In the genomic region with DNA sequence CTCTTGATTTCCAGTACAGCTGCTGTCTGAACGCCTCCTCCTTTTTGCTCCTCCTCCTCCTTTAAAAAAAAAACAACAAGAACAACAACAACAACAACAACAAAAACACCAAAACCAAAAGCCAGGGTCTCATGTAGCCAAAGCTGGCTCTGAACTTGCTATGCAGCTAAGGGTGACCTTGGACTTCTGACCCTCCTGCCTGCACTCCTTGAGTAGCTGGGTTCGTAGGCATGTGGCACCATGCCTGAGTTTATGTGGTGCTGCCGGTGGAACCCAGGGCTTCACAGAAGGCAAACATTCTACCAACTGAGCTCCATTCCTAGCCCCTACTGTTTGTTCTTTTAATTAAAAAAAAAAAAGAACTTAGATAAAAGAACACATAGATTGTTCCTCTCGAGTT, we compare ENCODE assay signal across 22 mouse cellular contexts. TPM values are rescaled to one million over a fixed set of nuclear protein-coding genes. Genes with fewer than 3 reads are reported as not detected.
DNase-seq lines count a peak whose midpoint lies in the region; ATAC-seq and TF ChIP-seq lines count a peak whose summit lies in the region.
"Had no signal": no experiment of that assay in that cellular context is flagged by ENCODE, and none has a peak within 500 bp of the region (broad histone marks: within the 10 kb centered on the region; RNA-seq: fewer than 3 reads in every experiment).

No protein-coding gene starts in this region.

- peak; percentile 84 for DNase-seq in heart, adult 11 months
- DNase-seq in heart, adult 9 months (ENCODE audit: low spot score in 2 of 2), result no peak
- peak; percentile 40 for DNase-seq in kidney, adult 11 months
- no peak for DNase-seq in kidney, adult 18-20 months
- DNase-seq in kidney, postnatal 25 days, result peak; percentile 36 to 65
- DNase-seq in kidney, postnatal 4 days, result no peak
- DNase-seq in liver, postnatal 0 days, result no peak
- no peak for DNase-seq in liver
- DNase-seq: B cell, adult 2 months; cerebellum, adult 18-20 months; cerebellum, adult 9-10 months; cerebellum, postnatal 14 days had no signal

- ATAC-seq in liver, postnatal 0 days, result peak; percentile 13; the same call in 1 of the 2 replicates
- ATAC-seq: forebrain, embryonic 13.5 days; forebrain, embryonic 16.5 days; hindbrain, embryonic 16.5 days; Patski had no signal

- no peak for TF ChIP-seq EP300 in liver, postnatal 0 days (IDR thresholded peaks at IDR 0.05; ENCODE audit: low read depth)

- H3K27me3 ChIP-seq in liver, postnatal 0 days (ENCODE audit: insufficient read depth, low read length), result no peaks in the 10 kb centered on the region
- H3K27me3 ChIP-seq: CH12.LX; forebrain, embryonic 13.5 days; hindbrain, embryonic 13.5 days; Patski had no signal

- H3K27ac ChIP-seq in liver, postnatal 0 days (ENCODE audit: low read depth), result peak overlapping the region; percentile 83; the same call in 1 of the 2 replicates
- H3K27ac ChIP-seq: forebrain, embryonic 10.5 days; forebrain, embryonic 13.5 days; heart, embryonic 10.5 days; hindbrain, embryonic 10.5 days; hindbrain, embryonic 13.5 days had no signal

- H3K9ac ChIP-seq in liver, postnatal 0 days (replicated peaks), result no peak overlapping the region
- H3K9ac ChIP-seq: forebrain, embryonic 13.5 days; hindbrain, embryonic 13.5 days had no signal

- H3K4me2 ChIP-seq in liver, postnatal 0 days (ENCODE audit: low read depth, low read length), result no peak overlapping the region
- H3K4me2 ChIP-seq: forebrain, embryonic 13.5 days; hindbrain, embryonic 13.5 days had no signal

- peaks cover 7% of the 10 kb centered on the region; the same call in 1 of the 2 replicates for H3K36me3 ChIP-seq in liver, postnatal 0 days (replicated peaks; ENCODE audit: insufficient read depth, low read length)
- H3K36me3 ChIP-seq: forebrain, embryonic 10.5 days; heart, embryonic 10.5 days; hindbrain, embryonic 10.5 days; hindbrain, embryonic 13.5 days had no signal

- peaks cover 9% of the 10 kb centered on the region for H3K4me1 ChIP-seq in liver, postnatal 0 days (ENCODE audit: insufficient read depth)
- H3K4me1 ChIP-seq: forebrain, embryonic 13.5 days; hindbrain, embryonic 10.5 days; hindbrain, embryonic 13.5 days had no signal

- WGBS in liver, postnatal 0 days (ENCODE audit: insufficient replicate concordance), result 73% methylated on average over 4 of the region's 4 CpGs

- no peaks in the 10 kb centered on the region for H3K9me3 ChIP-seq in liver, postnatal 0 days (ENCODE audit: low read length)
- H3K9me3 ChIP-seq: forebrain, embryonic 10.5 days; forebrain, embryonic 13.5 days; G1E; heart, embryonic 10.5 days; hindbrain, embryonic 10.5 days; hindbrain, embryonic 13.5 days had no signal

- TF ChIP-seq CTCF in liver, postnatal 0 days (IDR thresholded peaks at IDR 0.05; ENCODE audit: low read depth), result no peak

- no peak overlapping the region for H3K4me3 ChIP-seq in liver, postnatal 0 days (ENCODE audit: low read depth, low read length)
- H3K4me3 ChIP-seq: forebrain, embryonic 10.5 days; forebrain, embryonic 13.5 days; heart, embryonic 10.5 days; hindbrain, embryonic 10.5 days; hindbrain, embryonic 13.5 days had no signal

RNA-seq across cellular contexts. Expression of gene Nceh1, which starts 50.6 kb away (rescaled TPM):
- polyA plus RNA-seq in liver, postnatal 0 days (2015; fragmentation: Nextera tagmentation; extraction: Ambion mirVana), result 18.2 and 23.9 TPM in 2 replicates

Comparison
In these comparisons a context has a peak if more than half of its experiments do, and no peak if none do; other contexts are left out.
1. DNase-seq: peak in heart, adult 11 months (single experiment), kidney, adult 11 months (single experiment) and kidney, postnatal 25 days (2 of 2); none in heart, adult 9 months (0 of 2), kidney, adult 18-20 months (single experiment), kidney, postnatal 4 days (0 of 2), liver, postnatal 0 days (single experiment) and liver (single experiment).